Comparison of ENCODE assay signal across 7 mouse cellular contexts in the genomic region with DNA sequence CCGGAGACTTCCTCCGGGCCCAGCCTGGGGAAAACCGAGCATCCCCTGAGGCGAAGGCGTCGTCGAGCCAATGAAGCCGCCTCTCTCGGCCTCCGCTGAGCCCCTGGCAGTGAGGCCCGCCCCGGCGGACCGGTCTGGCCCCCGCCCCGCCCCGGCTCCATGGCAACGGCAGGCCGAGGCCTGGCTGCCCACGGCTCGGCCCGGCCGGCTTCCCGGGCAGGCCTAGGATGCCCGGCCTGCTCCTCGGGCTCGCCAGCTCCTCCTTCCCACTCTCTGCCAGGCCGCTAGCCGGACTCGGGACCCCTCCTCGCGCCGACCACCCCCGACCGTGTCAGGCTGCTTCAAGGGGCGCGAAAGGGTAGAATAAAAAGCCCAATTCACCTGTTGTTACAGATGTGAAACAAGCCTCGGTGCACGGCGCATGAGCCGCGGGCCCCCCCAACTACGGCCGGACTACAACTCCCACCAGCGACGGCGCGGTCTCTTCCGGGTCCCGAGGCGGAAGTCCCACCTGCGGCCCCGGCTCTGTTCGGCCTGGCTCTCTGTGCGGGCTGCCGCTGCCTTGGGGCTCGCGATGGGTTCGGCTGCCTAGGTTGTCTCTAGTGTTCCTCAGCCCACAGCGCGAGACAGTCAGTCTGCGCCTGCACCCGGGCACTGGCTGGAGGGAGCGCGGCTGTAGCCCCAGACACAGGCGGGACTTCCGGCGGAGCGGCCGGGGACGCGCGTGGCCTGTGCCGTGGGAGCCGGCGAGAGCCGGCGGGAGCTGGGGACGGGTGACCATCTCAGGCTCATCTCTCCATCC. TPM values are rescaled to one million over a fixed set of nuclear protein-coding genes. Genes with fewer than 3 reads are reported as not detected.
A peak's percentile ranks its signal among the peaks of the same experiment; 100 is the strongest.
DNase-seq lines count a peak whose midpoint lies in the region; ATAC-seq lines count a peak whose summit lies in the region.

Gene Smarcc1, plus strand, starts transcription at position 732 of the 802 bp plus-strand sequence.

- peak within 1 kb of the TSS; percentile 92 for H3K9ac ChIP-seq in intestine, embryonic 16.5 days (ENCODE audit: low read depth, low read length)
- peak within 1 kb of the TSS; percentile 96 for H3K9ac ChIP-seq in midbrain, embryonic 11.5 days (ENCODE audit: low read length)

- no peaks in the 10 kb centered on the region for H3K9me3 ChIP-seq in intestine, embryonic 16.5 days (ENCODE audit: control insufficient read depth, low read length)
- no peaks in the 10 kb centered on the region for H3K9me3 ChIP-seq in midbrain, embryonic 11.5 days (ENCODE audit: control insufficient read depth, low read length)

- H3K27ac ChIP-seq in intestine, embryonic 16.5 days (ENCODE audit: low read length) = peak within 1 kb of the TSS; percentile 97
- peak within 1 kb of the TSS; percentile 96 for H3K27ac ChIP-seq in midbrain, embryonic 11.5 days (ENCODE audit: low read depth, low read length)

- peak; percentile 98 for ATAC-seq in intestine, embryonic 16.5 days
- peak; percentile 97 for ATAC-seq in midbrain, embryonic 11.5 days (ENCODE audit: low FRiP score)

- under 1% methylated on average over 73 of the region's 79 CpGs for WGBS in intestine, embryonic 16.5 days
- under 1% methylated on average over 79 of the region's 79 CpGs for WGBS in midbrain, embryonic 11.5 days

- peaks cover 11% of the 10 kb centered on the region for H3K4me1 ChIP-seq in intestine, embryonic 16.5 days (ENCODE audit: control insufficient read depth, insufficient read depth, low read length)
- peaks cover 10% of the 10 kb centered on the region for H3K4me1 ChIP-seq in midbrain, embryonic 11.5 days (ENCODE audit: control insufficient read depth, insufficient read depth, low read length)

- H3K4me3 ChIP-seq in intestine, embryonic 16.5 days (ENCODE audit: low read length) = peak within 1 kb of the TSS; percentile 95
- peak within 1 kb of the TSS; percentile 74 for H3K4me3 ChIP-seq in midbrain, embryonic 11.5 days (ENCODE audit: low read depth, low read length)

- DNase-seq in adrenal gland, adult 8-10 months = peak; percentile 82
- DNase-seq in embryo, embryonic 9.5 days (ENCODE audit: extremely low spot score) = peak; percentile 95
- DNase-seq in gastrocnemius, postnatal 4 days (ENCODE audit: low spot score in 2 of 2) = peak; percentile 79 to 89
- peak; percentile 91 to 94 for DNase-seq in left cerebral cortex, postnatal 36 days (ENCODE audit: low spot score in 2 of 2)
- DNase-seq in midbrain, embryonic 11.5 days (ENCODE audit: low spot score, missing footprints) = peak; percentile 99
- peak; percentile 67 for DNase-seq in skeletal muscle tissue, adult 2 months (ENCODE audit: low read depth, low spot score)

- H3K4me2 ChIP-seq in intestine, embryonic 16.5 days (ENCODE audit: low read depth, low read length) = peak within 1 kb of the TSS; percentile 73
- peak within 1 kb of the TSS; percentile 84 for H3K4me2 ChIP-seq in midbrain, embryonic 11.5 days

- intact Hi-C loops in left cerebral cortex, postnatal 36 days (cut with DNase I) = no loop called here

- no peaks in the 10 kb centered on the region for H3K27me3 ChIP-seq in intestine, embryonic 16.5 days (replicated peaks; ENCODE audit: control insufficient read depth, insufficient read depth, low read length)
- H3K27me3 ChIP-seq in midbrain, embryonic 11.5 days (ENCODE audit: control insufficient read depth, insufficient read depth, low read length) = no peaks in the 10 kb centered on the region

- H3K36me3 ChIP-seq in intestine, embryonic 16.5 days (ENCODE audit: control insufficient read depth, insufficient read depth, low read length) = no peaks in the 10 kb centered on the region
- peaks cover 8% of the 10 kb centered on the region for H3K36me3 ChIP-seq in midbrain, embryonic 11.5 days (ENCODE audit: control insufficient read depth, insufficient read depth, low read length)

RNA-seq across cellular contexts. Expression of gene Smarcc1, which starts in this region (rescaled TPM):
- 10 to 100 TPM; 57.6 to 64.3 (median 60.8) TPM for total RNA-seq in adrenal gland, adult 8-10 months (2022)
- 10 to 100 TPM; 63.1 to 72.3 TPM for total RNA-seq in gastrocnemius, postnatal 4 days (2021)
- polyA plus RNA-seq in intestine, embryonic 16.5 days (2015; fragmentation: Nextera tagmentation; extraction: Ambion mirVana) = 56.8 and 60.8 TPM in 2 replicates
- total RNA-seq in left cerebral cortex, postnatal 36 days (2021) = 10 to 100 TPM; 64.5 to 74.5 TPM
- polyA plus RNA-seq in midbrain, embryonic 11.5 days (2014; fragmentation: Nextera tagmentation; extraction: Ambion mirVana) = 146 and 160 TPM in 2 replicates

Comparison
In these comparisons a context has a peak if more than half of its experiments do, and no peak if none do; other contexts are left out.
1. Peak in every context shown above with its lines: DNase-seq, ATAC-seq, H3K4me3 ChIP-seq and H3K27ac ChIP-seq.